Comparison of ENCODE assay signal across 14 mouse cellular contexts in the genomic region with DNA sequence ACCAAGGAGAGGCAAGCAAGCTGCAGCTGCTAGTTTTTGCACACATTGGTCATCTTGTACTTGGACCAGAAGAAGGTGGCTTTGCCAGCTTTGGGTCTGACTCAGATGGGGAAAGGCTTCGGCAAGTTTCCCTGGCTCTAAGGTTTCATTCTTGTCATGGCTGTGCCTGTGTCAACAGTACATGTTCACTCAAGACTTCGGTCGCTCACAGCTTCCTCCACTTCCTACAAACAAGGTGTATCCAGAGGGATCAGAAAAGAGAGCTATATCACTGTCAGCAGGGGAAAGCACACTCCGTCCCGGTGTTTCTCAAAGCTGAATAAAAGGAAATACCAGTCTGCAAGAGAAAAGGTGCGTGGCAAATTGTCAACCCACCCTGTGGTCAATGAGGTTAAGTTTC.
"Had no signal": no experiment of that assay in that cellular context is flagged by ENCODE, and none has a peak within 500 bp of the region (broad histone marks: within the 10 kb centered on the region; RNA-seq: fewer than 3 reads in every experiment).

No protein-coding gene starts in this region.

- ATAC-seq: liver, postnatal 0 days; midbrain, embryonic 16.5 days had no signal

- H3K4me2 ChIP-seq: limb, embryonic 12.5 days; liver, embryonic 13.5 days; midbrain, embryonic 12.5 days had no signal

- H3K27me3 ChIP-seq: limb, embryonic 12.5 days; liver, embryonic 13.5 days; midbrain, embryonic 12.5 days had no signal

- H3K27ac ChIP-seq: kidney, postnatal 0 days; layer of hippocampus, adult 2 months; limb, embryonic 12.5 days; liver, embryonic 13.5 days; midbrain, embryonic 12.5 days had no signal

- H3K9ac ChIP-seq: limb, embryonic 12.5 days; liver, embryonic 13.5 days; liver, postnatal 0 days; midbrain, embryonic 12.5 days had no signal

- DNase-seq: kidney, adult 11 months; kidney, adult 9 months; kidney, postnatal 36 days; liver; liver, embryonic 13.5 days; liver, postnatal 0 days; right cerebral cortex, postnatal 14 days; thymus, adult 18-20 months; thymus, postnatal 14 days had no signal

- H3K4me3 ChIP-seq: layer of hippocampus, adult 2 months; limb, embryonic 12.5 days; liver, embryonic 13.5 days; midbrain, embryonic 12.5 days had no signal

- H3K9me3 ChIP-seq: limb, embryonic 12.5 days; liver, embryonic 13.5 days; midbrain, embryonic 12.5 days had no signal

- H3K4me1 ChIP-seq: limb, embryonic 12.5 days; liver, embryonic 13.5 days; midbrain, embryonic 12.5 days had no signal

- H3K36me3 ChIP-seq: limb, embryonic 12.5 days; liver, embryonic 13.5 days; midbrain, embryonic 12.5 days had no signal
